Mouse (Mus musculus) MEL-GATA-1-ER (cell line): ENCODE results near the gene Cmtm7.
"Not testable (repeated sequence)": the region's sequence is repeated elsewhere in the genome, so short reads cannot be mapped to it uniquely, and the experiment has no call there.

Experiments used
- DNase-seq: peaks from one replicate; pipeline ENCODE4 v3.0.0-alpha.2; 2012; ENCODE audit warnings: low read depth; ENCODE audit errors: extremely low read depth

The Cmtm7 gene

GRCm38 (mm10) chr9:114728432-114728831, 53.2 kb downstream of the Cmtm7 start:
- DNase-seq: not testable (repeated sequence)

DNA sequence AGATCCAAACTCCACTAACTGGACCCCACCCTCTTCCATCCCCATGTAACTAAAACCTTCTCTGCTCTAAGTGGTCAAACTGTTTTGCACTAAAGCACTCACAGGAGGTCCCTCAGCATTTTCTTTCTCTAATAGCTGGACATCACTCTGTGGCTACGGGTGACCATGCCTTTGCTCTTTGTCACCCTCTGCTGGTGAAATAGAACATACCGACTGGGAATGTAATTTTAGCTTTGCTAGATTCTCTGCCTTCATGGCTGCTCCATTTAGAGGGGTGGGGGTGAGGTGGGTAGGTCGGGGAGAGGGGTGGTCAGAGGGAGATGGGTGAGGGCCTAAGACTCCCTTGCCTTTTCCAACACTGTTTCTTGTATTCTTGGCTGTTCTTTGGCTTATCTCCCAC, 54.3 kb downstream of the Cmtm7 start:
- no peak for DNase-seq

GRCm38 (mm10) chr9:114716677-114717331, 64.9 kb downstream of the Cmtm7 start:
- no peak for DNase-seq

DNA sequence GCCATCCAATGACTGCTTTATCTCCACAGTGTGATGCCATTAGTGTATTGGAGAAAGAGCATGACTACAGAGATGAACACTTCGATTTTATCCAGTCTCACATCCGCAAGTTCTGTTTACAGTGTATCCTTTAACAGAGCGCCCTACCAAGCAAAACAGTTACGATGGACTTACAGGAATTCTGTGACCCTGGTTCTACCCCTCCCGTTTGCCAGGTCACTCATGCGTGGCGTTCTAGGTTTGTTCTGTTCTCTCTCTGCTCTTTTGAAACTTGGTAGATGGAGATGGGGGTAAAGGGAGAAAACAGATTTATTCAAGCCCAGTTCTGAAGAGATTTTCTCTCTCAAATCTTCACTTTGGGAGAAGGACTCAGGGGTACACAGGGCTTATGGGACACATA, 68.2 kb downstream of the Cmtm7 start:
- no peak for DNase-seq

- DNase-seq: no peak
Observed at GRCm38 (mm10) chr9:114710345-114710744, 71.3 kb downstream of the Cmtm7 start.

DNA sequence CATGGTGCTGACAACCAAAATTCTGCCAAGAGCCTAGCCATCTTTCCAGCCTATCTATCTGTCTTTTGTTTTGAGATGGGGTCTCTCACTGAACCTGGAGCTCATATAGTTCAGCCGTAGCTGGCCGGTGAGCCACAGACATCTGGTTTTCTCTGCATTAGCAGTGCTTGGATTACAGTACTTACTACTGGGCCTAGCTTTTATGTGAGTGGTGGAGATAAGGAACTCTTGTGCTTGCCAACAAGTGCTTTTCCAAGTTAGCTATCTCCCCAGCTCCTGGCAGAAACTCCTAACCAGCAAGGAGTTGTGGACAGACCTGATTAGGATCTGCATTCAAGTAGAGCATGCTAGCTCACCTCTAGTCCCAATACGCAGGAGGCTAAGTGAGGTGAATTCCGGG, 73.9 kb downstream of the Cmtm7 start:
- DNase-seq: no peak
